Mouse (Mus musculus) CH12.LX (cell line): ENCODE results near the gene Mctp2. TPM values are rescaled to one million over a fixed set of nuclear protein-coding genes. Genes with fewer than 3 reads are reported as not detected.

Source experiments
- DNase-seq: peaks from one replicate; pipeline ENCODE4 v3.0.0-alpha.2; 2013; ENCODE audit errors: extremely low read depth
- H3K27ac ChIP-seq: 2 replicates; pipeline ENCODE4 v1.5.1; 2012; ENCODE audit warnings: low read depth, mild to moderate bottlenecking, control low read depth, moderate library complexity; ENCODE audit not compliant: insufficient read depth
- H3K27me3 ChIP-seq: replicated peaks from 2 replicates; pipeline ENCODE3; 2012; ENCODE audit warnings: inconsistent platforms
- H3K36me3 ChIP-seq, 2 experiments: replicated peaks in 1 of 2; 2 replicates each; pipeline versions ENCODE3 to v1.6.1; 2012; ENCODE audit warnings: inconsistent platforms in 1 of 2, low read length in 1 of 2, mild to moderate bottlenecking in 1 of 2, mixed read lengths in 1 of 2, moderate library complexity in 1 of 2; ENCODE audit not compliant: control insufficient read depth in 1 of 2, insufficient read depth in 1 of 2
- H3K4me1 ChIP-seq, 2 experiments: 2 replicates each; pipeline ENCODE4 v1.6.1; 2012; ENCODE audit warnings: inconsistent platforms in 1 of 2, moderate library complexity in 1 of 2; ENCODE audit not compliant: insufficient read depth in 2 of 2, control insufficient read depth in 1 of 2
- H3K4me2 ChIP-seq: 2 replicates; pipeline ENCODE4 v1.6.1; 2012; ENCODE audit warnings: low read depth, mild to moderate bottlenecking, control low read depth; ENCODE audit not compliant: poor library complexity, insufficient read depth, severe bottlenecking
- H3K4me3 ChIP-seq, 3 experiments: fragments of 150-350 bp in 1 of 3; sonication (generic) in 1 of 3; replicated peaks in 1 of 3; 2 replicates each; pipeline versions ENCODE3 to v1.5.1; 2011 to 2012; ENCODE audit warnings: low read depth in 2 of 3, low read length in 2 of 3, mild to moderate bottlenecking in 2 of 3, moderate library complexity in 2 of 3, control low read depth in 1 of 3, improper control_type of control experiment in 1 of 3, inconsistent platforms in 1 of 3, mixed read lengths in 1 of 3; ENCODE audit not compliant: poor library complexity in 1 of 3
- H3K79me2 ChIP-seq: replicated peaks from 2 replicates; pipeline ENCODE4 v1.6.1; 2012; ENCODE audit warnings: mild to moderate bottlenecking, moderate library complexity; ENCODE audit not compliant: control insufficient read depth, poor library complexity, insufficient read depth, severe bottlenecking; ENCODE audit errors: extremely low read depth
- H3K9ac ChIP-seq: 2 replicates; pipeline ENCODE4 v1.6.1; 2012; ENCODE audit warnings: low read depth, mild to moderate bottlenecking, control low read depth, moderate library complexity; ENCODE audit not compliant: insufficient read depth
- H3K9me3 ChIP-seq: replicated peaks from 2 replicates; pipeline ENCODE3; 2012; ENCODE audit warnings: low read length, inconsistent platforms, mixed read lengths
- BHLHE40 ChIP-seq: IDR thresholded peaks from 2 replicates; pipeline ENCODE4 v1.6.1; 2011; ENCODE audit warnings: mild to moderate bottlenecking, low read depth, low read length, improper control_type of control experiment
- CHD1 ChIP-seq: IDR thresholded peaks from 2 replicates; pipeline ENCODE4 v1.6.1; 2012; ENCODE audit warnings: low read depth, low read length, improper control_type of control experiment, inconsistent platforms
- CTCF ChIP-seq, 2 experiments: IDR thresholded peaks in 1 of 2; conservative IDR thresholded peaks in 1 of 2; 2 replicates each; pipeline ENCODE4 v1.5.1; 2011 to 2012; ENCODE audit warnings: low read depth in 2 of 2, low read length in 2 of 2, improper control_type of control experiment in 1 of 2, inconsistent platforms in 1 of 2, mild to moderate bottlenecking in 1 of 2, moderate library complexity in 1 of 2
- ELF1 ChIP-seq: IDR thresholded peaks from 2 replicates; pipeline ENCODE4 v1.6.1; 2014; ENCODE audit warnings: low read depth, mild to moderate bottlenecking, inconsistent platforms, low read length, improper control_type of control experiment
- EP300 ChIP-seq: IDR thresholded peaks from 2 replicates; pipeline ENCODE4 v1.6.1; 2011; ENCODE audit warnings: low read length, improper control_type of control experiment
- ETS1 ChIP-seq: conservative IDR thresholded peaks from 2 replicates; pipeline ENCODE4 v1.6.1; 2012; ENCODE audit warnings: low read depth, mild to moderate bottlenecking, inconsistent platforms, low read length, improper control_type of control experiment, moderate library complexity
- GABPA ChIP-seq: IDR thresholded peaks from 2 replicates; pipeline ENCODE4 v1.6.1; 2012; ENCODE audit warnings: low read depth, low read length, improper control_type of control experiment, inconsistent platforms; ENCODE audit not compliant: insufficient replicate concordance
- HCFC1 ChIP-seq: IDR thresholded peaks from 2 replicates; pipeline ENCODE4 v1.6.1; 2012; ENCODE audit warnings: low read depth, mild to moderate bottlenecking, inconsistent platforms, low read length, improper control_type of control experiment
- IRF4 ChIP-seq: IDR thresholded peaks from 2 replicates; pipeline ENCODE4 v1.6.1; 2014; ENCODE audit warnings: low read depth, mild to moderate bottlenecking, inconsistent platforms, low read length, improper control_type of control experiment
- JUN ChIP-seq: IDR thresholded peaks from 2 replicates; pipeline ENCODE4 v1.6.1; 2011; ENCODE audit warnings: low read depth, mild to moderate bottlenecking, low read length, improper control_type of control experiment, moderate library complexity; ENCODE audit not compliant: insufficient read depth
- JUND ChIP-seq: conservative IDR thresholded peaks from 2 replicates; pipeline ENCODE4 v1.6.1; 2011; ENCODE audit warnings: low read depth, low read length, improper control_type of control experiment
- MAFK ChIP-seq: IDR thresholded peaks from 2 replicates; pipeline ENCODE4 v1.6.1; 2011; ENCODE audit warnings: low read length, improper control_type of control experiment; ENCODE audit not compliant: insufficient replicate concordance
- MAZ ChIP-seq: IDR thresholded peaks from 2 replicates; pipeline ENCODE4 v1.6.1; 2012; ENCODE audit warnings: low read depth, mild to moderate bottlenecking, inconsistent platforms, low read length, improper control_type of control experiment, moderate library complexity
- MEF2A ChIP-seq: IDR thresholded peaks from 2 replicates; pipeline ENCODE4 v1.6.1; 2014; ENCODE audit warnings: low read depth, mild to moderate bottlenecking, inconsistent platforms, low read length, improper control_type of control experiment, borderline replicate concordance
- MXI1 ChIP-seq: IDR thresholded peaks from 2 replicates; pipeline ENCODE4 v1.6.1; 2011; ENCODE audit warnings: mild to moderate bottlenecking, low read depth, low read length, improper control_type of control experiment
- MYC ChIP-seq: IDR thresholded peaks from 2 replicates; pipeline ENCODE4 v1.6.1; 2011; ENCODE audit warnings: low read depth, mild to moderate bottlenecking, improper control_type of control experiment, low read length
- NELFE ChIP-seq: IDR thresholded peaks from 2 replicates; pipeline ENCODE4 v1.6.1; 2011; ENCODE audit warnings: low read depth, low read length, improper control_type of control experiment
- PAX5 ChIP-seq: IDR thresholded peaks from 2 replicates; pipeline ENCODE4 v1.6.1; 2012; ENCODE audit warnings: low read length, inconsistent platforms, mixed read lengths
- POLR2A ChIP-seq: IDR thresholded peaks from 2 replicates; pipeline ENCODE4 v1.6.1; 2011; ENCODE audit warnings: low read depth, mild to moderate bottlenecking, improper control_type of control experiment, low read length
- POLR2AphosphoS2 ChIP-seq: IDR thresholded peaks from 2 replicates; pipeline ENCODE4 v1.6.1; 2011; ENCODE audit warnings: low read depth, low read length, improper control_type of control experiment
- RAD21 ChIP-seq: IDR thresholded peaks from 2 replicates; pipeline ENCODE4 v1.6.1; 2011; ENCODE audit warnings: low read depth, mild to moderate bottlenecking, low read length, improper control_type of control experiment, moderate library complexity
- RCOR1 ChIP-seq: conservative IDR thresholded peaks from 2 replicates; pipeline ENCODE4 v1.6.1; 2012; ENCODE audit warnings: low read depth, mild to moderate bottlenecking, inconsistent platforms, low read length, improper control_type of control experiment
- SMC3 ChIP-seq: IDR thresholded peaks from 2 replicates; pipeline ENCODE4 v1.6.1; 2011; ENCODE audit warnings: low read depth, low read length, improper control_type of control experiment
- UBTF ChIP-seq: IDR thresholded peaks from 2 replicates; pipeline ENCODE4 v1.6.1; 2012; ENCODE audit warnings: low read depth, mild to moderate bottlenecking, inconsistent platforms, low read length, improper control_type of control experiment, moderate library complexity
- ZMIZ1 ChIP-seq: IDR thresholded peaks from 2 replicates; pipeline ENCODE4 v1.6.1; 2012; ENCODE audit warnings: low read depth, mild to moderate bottlenecking, inconsistent platforms, low read length, improper control_type of control experiment
- dilution Hi-C: fragments of 300-500 bp; cut with MboI; formaldehyde crosslinking; loops from 2 replicates; pipeline ENCODE4 v1.14.3; 2020; ENCODE audit warnings: low sequenced_read_pairs; ENCODE audit not compliant: extremely low pct_unique_long_range_greater_than_20kb, extremely low pct_ligation_motif_present
- in situ Hi-C: fragments of 300-500 bp; cut with MboI; formaldehyde crosslinking; loops from 3 replicates; pipeline ENCODE4 v1.14.3; 2019; ENCODE audit warnings: low sequenced_read_pairs, low pct_ligation_motif_present, low pct_unique_long_range_greater_than_20kb, mixed read lengths
- polyA plus RNA-seq: library from polyadenylated mRNA; unstranded; fragments of >175 nt; gene quantifications from 2 replicates; pipeline ENCODE4 v1.2.1, GENCODE M21; 2012; ENCODE audit warnings: low read depth; ENCODE audit not compliant: insufficient read length
- total RNA-seq, 2 experiments: library from RNA; depleted of rRNA; stranded (reverse); fragments of 300-350 nt in 1 of 2; fragments of >200 nt in 1 of 2; gene quantifications; 2 replicates each; pipeline ENCODE4 v1.2.3; 2012 to 2014

Gene Mctp2
- total and polyA plus RNA-seq, 3 experiments, result 0.23 to 0.48 (median 0.38) TPM

DNA sequence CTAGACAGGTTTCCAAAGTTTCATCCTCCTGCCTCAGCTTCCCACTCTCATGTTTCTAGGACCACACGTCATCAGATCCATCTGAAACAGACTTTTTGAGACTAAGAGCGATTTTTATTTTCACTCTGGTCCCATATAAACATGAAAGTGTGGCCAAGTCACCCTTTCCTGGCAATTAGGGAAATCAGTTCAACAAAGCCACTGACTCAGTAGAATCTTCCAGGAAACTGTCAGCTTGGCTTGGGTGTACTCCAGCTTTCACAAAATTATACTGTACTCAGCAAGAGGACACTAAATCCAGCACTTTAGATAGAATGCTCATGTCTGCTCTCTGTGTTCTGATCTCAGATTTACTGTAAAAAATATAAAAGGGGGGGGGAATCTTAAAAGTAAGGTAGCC, 11.5 kb downstream of the Mctp2 start:
- Histone ChIP-seq H3K27me3 (no peaks in the 10 kb centered on the region), H3K9me3 (no peaks in the 10 kb centered on the region), H3K9ac (no peak overlapping the region), H3K4me3 (no peak overlapping the region), H3K27ac (no peak overlapping the region), H3K4me2 (no peak overlapping the region), H3K79me2 (no peaks in the 10 kb centered on the region), H3K36me3 (no peaks in the 10 kb centered on the region), H3K4me1 (peaks cover 0 to 11% of the 10 kb centered on the region in 2 experiments; a peak in 2 of 4 replicates)
- TF ChIP-seq RAD21 (no peak), MXI1 (no peak), SMC3 (no peak), EP300 (no peak), IRF4 (no peak), UBTF (no peak), RCOR1 (no peak), JUN (no peak), POLR2A (no peak)
- no peak for DNase-seq
- in situ Hi-C loops, result no loop called here
- dilution Hi-C loops, result no loop called here

DNA sequence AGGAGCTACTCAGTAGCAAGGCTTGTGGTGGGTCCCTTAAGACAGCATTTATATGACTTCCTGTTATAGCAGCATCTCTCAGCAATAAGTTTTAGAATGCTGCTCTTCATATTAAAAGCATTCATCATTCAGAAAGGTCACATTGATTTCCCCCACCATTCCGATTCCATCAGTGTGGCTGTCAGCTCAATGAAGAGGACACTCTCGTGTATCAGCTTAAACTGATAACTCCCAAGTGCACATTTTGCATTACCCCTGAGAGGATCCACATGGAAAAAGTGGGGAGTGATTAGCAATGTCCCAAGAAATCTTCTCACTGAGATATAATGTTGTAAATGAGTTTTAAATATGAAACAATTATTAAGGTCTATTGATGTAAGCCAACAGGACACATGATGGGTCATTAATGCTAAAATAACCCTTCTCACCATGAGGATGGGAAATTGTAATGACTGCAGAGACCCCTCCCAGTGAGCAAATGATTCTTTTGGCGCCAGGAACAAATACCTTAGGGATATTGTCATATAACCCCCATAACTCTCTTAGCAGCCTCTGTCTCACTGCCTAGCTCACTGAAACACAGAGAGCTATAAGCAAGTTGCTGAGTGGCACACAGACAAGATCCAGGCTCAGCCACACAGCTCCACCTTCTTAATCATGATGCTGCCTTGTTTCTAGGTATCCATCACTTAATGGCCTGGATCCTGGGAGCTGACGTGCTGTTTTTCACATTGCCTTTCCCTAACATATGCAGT, 12.4 kb downstream of the Mctp2 start:
- DNase-seq, result no peak
- in situ Hi-C loops, result no loop called here
- dilution Hi-C loops, result no loop called here
- Histone ChIP-seq H3K27ac (no peak overlapping the region), H3K36me3 (no peaks in the 10 kb centered on the region), H3K4me1 (peaks cover 0 to 2% of the 10 kb centered on the region in 2 experiments; a peak in 2 of 4 replicates), H3K79me2 (no peaks in the 10 kb centered on the region), H3K4me3 (no peak overlapping the region), H3K9me3 (no peaks in the 10 kb centered on the region), H3K27me3 (no peaks in the 10 kb centered on the region), H3K9ac (no peak overlapping the region), H3K4me2 (no peak overlapping the region)
- TF ChIP-seq NELFE (no peak), PAX5 (no peak), CTCF (conservative IDR thresholded peaks at IDR 0.05 in 1 of 2, IDR thresholded peaks at IDR 0.05 in 1 of 2; ENCODE audit: low read depth in 2 of 2, low read length in 2 of 2) (no peak), POLR2AphosphoS2 (no peak), CHD1 (no peak), MYC (no peak), HCFC1 (no peak), ELF1 (no peak), BHLHE40 (no peak), ETS1 (no peak), JUND (no peak), GABPA (no peak), RAD21 (no peak), MAFK (no peak), MAZ (no peak), MEF2A (no peak), ZMIZ1 (no peak)
